Mouse (Mus musculus): Measurements from ENCODE around the gene Cyp11a1.

Gene Cyp11a1

GRCm38 (mm10) chr9:58005753-58006461 lies at the start of gene Cyp11a1:
TSS of gene Cyp11a1 (plus strand) at chr9:58006411.
- no peak for DNase-seq (ENCODE audit: extremely low read depth, insufficient read length, low spot score)

GRCm38 (mm10) chr9:57956838-57957236 lies 49.4 kb upstream of the Cyp11a1 start:
- DNase-seq (ENCODE audit: extremely low read depth, insufficient read length, low spot score) = no peak

GRCm38 (mm10) chr9:57958615-57959014 lies 47.6 kb upstream of the Cyp11a1 start:
- DNase-seq (ENCODE audit: extremely low read depth, insufficient read length, low spot score) = no peak

- no peak for DNase-seq (ENCODE audit: extremely low read depth, insufficient read length, low spot score)
Observed at GRCm38 (mm10) chr9:57959399-57959798, 46.8 kb upstream of the Cyp11a1 start.

GRCm38 (mm10) chr9:57959886-57960866 lies 46.0 kb upstream of the Cyp11a1 start:
- no peak for DNase-seq (ENCODE audit: extremely low read depth, insufficient read length, low spot score)

GRCm38 (mm10) chr9:57961226-57961625 lies 45.0 kb upstream of the Cyp11a1 start:
- DNase-seq (ENCODE audit: extremely low read depth, insufficient read length, low spot score) = no peak

GRCm38 (mm10) chr9:57961863-57962778 lies 44.1 kb upstream of the Cyp11a1 start:
- DNase-seq (ENCODE audit: extremely low read depth, insufficient read length, low spot score) = no peak

GRCm38 (mm10) chr9:57963249-57963997 lies 42.8 kb upstream of the Cyp11a1 start:
- no peak for DNase-seq (ENCODE audit: extremely low read depth, insufficient read length, low spot score)

GRCm38 (mm10) chr9:57963998-57964395 lies 42.2 kb upstream of the Cyp11a1 start:
- no peak for DNase-seq (ENCODE audit: extremely low read depth, insufficient read length, low spot score)

- no peak for DNase-seq (ENCODE audit: extremely low read depth, insufficient read length, low spot score)
Observed at GRCm38 (mm10) chr9:57964528-57965250, 41.5 kb upstream of the Cyp11a1 start.

- DNase-seq (ENCODE audit: extremely low read depth, insufficient read length, low spot score) = no peak
Observed at GRCm38 (mm10) chr9:57965281-57966185, 40.7 kb upstream of the Cyp11a1 start.

GRCm38 (mm10) chr9:57967237-57967960 lies 38.8 kb upstream of the Cyp11a1 start:
- DNase-seq (ENCODE audit: extremely low read depth, insufficient read length, low spot score) = no peak

GRCm38 (mm10) chr9:57968166-57968771 lies 37.9 kb upstream of the Cyp11a1 start:
- DNase-seq (ENCODE audit: extremely low read depth, insufficient read length, low spot score) = no peak

- DNase-seq (ENCODE audit: extremely low read depth, insufficient read length, low spot score) = no peak
Observed at GRCm38 (mm10) chr9:57968783-57969542, 37.2 kb upstream of the Cyp11a1 start.

- no peak for DNase-seq (ENCODE audit: extremely low read depth, insufficient read length, low spot score)
Observed at GRCm38 (mm10) chr9:57969736-57970495, 36.3 kb upstream of the Cyp11a1 start.

- no peak for DNase-seq (ENCODE audit: extremely low read depth, insufficient read length, low spot score)
Observed at GRCm38 (mm10) chr9:57971413-57971812, 34.8 kb upstream of the Cyp11a1 start.
